Mouse (Mus musculus): ENCODE data around the gene Elovl6. TPM values are rescaled to one million over a fixed set of nuclear protein-coding genes. Genes with fewer than 3 reads are reported as not detected.

The Elovl6 gene
- 1.6 and 2.3 TPM in 2 replicates for polyA plus RNA-seq (2012; ENCODE audit: insufficient read depth, insufficient read length, missing spikeins)

DNA sequence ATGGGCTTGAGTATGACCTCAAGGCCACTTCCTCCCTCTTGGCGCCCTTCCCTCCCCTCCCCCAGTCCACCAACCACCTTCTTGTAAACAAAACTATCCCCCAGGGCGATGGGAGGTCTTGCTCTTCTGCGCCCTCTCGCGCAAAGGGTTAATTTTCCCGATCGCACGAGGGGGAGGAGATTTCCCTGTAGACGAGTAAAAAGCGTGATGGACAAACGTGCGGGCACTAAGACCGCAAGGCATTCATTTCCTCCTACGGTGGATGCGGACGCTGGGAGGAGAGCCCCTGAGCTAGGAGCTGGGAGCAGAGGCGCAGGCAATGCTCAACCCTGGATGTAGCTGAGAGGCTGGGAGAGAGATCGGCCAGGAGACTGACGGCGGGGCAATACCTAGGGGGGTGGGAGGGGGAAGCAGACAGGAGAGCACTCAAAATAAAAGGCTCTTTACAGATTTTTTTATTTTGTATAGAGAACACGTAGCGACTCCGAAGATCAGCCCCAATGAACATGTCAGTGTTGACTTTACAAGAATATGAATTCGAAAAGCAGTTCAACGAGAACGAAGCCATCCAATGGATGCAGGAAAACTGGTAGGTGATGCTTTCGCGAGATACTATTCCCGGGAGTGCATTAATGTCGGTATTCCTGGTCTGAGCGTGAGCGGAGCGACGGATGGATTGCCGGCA, at the start of gene Elovl6:
Elovl6 (plus strand) TSS at position 176 of the 685 bp plus-strand sequence.
- Histone ChIP-seq H3K4me1 (ENCODE audit: control insufficient read depth, insufficient read depth, low read length) (peaks cover 14% of the 10 kb centered on the region), H3K4me3 (ENCODE audit: insufficient read depth, low read length) (peak within 1 kb of the TSS; percentile 82), H3K27ac (ENCODE audit: insufficient read depth, low read depth, low read length) (peak within 1 kb of the TSS; percentile 52)
- TF ChIP-seq POLR2A (IDR thresholded peaks at IDR 0.05; ENCODE audit: borderline replicate concordance, low read depth, low read length) (no peak), CTCF (IDR thresholded peaks at IDR 0.05; ENCODE audit: low read depth, low read length) (no peak)

DNA sequence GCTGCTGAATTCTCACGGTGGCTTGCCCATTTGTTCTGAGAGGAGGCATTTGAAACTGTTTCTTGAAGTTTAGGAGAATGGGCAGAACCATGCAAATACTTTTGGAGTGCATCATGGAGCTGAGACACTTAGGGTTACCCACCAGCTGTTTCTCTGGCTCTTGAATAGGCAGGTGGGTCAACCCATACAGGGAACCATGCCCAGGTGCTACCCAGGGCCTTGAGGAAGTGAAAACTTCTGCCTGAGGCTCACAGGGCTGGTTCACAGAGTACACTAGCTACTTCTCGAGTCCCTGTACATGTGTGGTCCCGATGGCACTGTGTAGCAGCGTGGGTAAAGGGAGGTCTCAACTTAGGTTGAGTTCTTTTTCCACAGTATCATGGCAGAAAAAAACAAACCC, 43.4 kb upstream of the Elovl6 start:
- Histone ChIP-seq H3K27ac (ENCODE audit: insufficient read depth, low read depth, low read length) (no peak overlapping the region), H3K4me3 (ENCODE audit: insufficient read depth, low read length) (no peak overlapping the region), H3K4me1 (ENCODE audit: control insufficient read depth, insufficient read depth, low read length) (no peaks in the 10 kb centered on the region)
- TF ChIP-seq POLR2A (IDR thresholded peaks at IDR 0.05; ENCODE audit: borderline replicate concordance, low read depth, low read length): no peak

DNA sequence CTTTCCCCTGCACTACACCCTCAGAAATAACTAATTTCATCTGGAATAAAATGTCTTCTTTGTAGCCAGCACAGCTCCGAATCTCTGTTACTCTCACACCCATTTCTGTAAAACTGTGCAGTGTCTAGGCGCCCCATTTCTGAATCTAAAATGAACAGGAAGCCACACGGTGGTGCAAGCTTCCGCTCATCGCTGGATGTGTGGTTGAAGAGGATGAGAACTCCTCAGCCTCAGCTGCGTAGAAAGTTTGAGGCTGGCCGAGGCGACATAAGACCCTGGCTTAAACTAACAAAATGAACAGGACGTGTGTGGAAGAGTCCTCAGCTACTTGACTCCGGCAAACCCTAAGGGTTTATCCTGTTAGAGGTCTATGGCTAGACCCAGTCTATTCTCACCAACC, 38.0 kb upstream of the Elovl6 start:
- Histone ChIP-seq H3K27ac (ENCODE audit: insufficient read depth, low read depth, low read length) (no peak overlapping the region), H3K4me1 (ENCODE audit: control insufficient read depth, insufficient read depth, low read length) (no peaks in the 10 kb centered on the region), H3K4me3 (ENCODE audit: insufficient read depth, low read length) (no peak overlapping the region)
- TF ChIP-seq CTCF (IDR thresholded peaks at IDR 0.05; ENCODE audit: low read depth, low read length): no peak
- no peak for TF ChIP-seq POLR2A (IDR thresholded peaks at IDR 0.05; ENCODE audit: borderline replicate concordance, low read depth, low read length)

DNA sequence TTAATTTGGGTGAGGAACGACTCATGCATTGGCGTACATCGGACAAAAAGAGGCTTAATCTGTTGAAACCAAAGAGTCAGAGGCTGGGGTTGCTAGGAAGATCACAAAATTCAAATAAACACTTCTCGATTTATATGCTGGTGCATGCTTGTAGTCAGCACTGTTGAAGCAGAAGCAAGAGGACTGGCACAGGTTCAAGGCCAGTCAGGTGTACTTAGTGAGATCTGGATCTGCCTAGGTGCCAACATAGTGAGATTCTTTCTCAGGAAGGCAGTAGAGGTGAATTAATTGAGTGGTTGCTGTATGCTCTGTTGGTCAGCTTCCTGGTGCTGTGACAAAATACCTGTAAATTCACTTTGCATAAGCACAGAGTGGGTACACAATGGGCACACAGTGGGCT, 37.4 kb upstream of the Elovl6 start:
- Histone ChIP-seq H3K4me3 (ENCODE audit: insufficient read depth, low read length) (no peak overlapping the region), H3K4me1 (ENCODE audit: control insufficient read depth, insufficient read depth, low read length) (no peaks in the 10 kb centered on the region), H3K27ac (ENCODE audit: insufficient read depth, low read depth, low read length) (no peak overlapping the region)
- no peak for TF ChIP-seq CTCF (IDR thresholded peaks at IDR 0.05; ENCODE audit: low read depth, low read length)
- TF ChIP-seq POLR2A (IDR thresholded peaks at IDR 0.05; ENCODE audit: borderline replicate concordance, low read depth, low read length): no peak

DNA sequence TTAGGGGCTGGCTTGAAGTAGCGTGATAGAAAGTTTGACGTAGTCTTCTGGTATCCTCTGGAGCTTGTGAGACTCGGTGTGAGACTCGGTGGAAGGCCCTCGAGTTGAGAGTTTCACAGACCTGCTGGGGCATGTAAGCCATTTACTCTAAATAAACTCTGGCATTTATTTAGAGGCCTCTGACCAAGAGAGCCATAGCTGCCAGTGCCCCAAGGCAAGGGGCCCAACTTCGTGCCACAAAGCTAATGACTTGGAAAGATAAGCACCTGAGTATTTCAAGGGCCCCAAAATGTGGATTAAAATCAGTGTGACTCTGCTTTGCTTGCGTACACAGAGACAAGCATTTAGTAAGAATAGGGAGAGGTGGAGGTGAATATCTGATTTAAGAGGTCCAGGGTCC, 28.4 kb upstream of the Elovl6 start:
- Histone ChIP-seq H3K4me1 (ENCODE audit: control insufficient read depth, insufficient read depth, low read length) (no peaks in the 10 kb centered on the region), H3K4me3 (ENCODE audit: insufficient read depth, low read length) (no peak overlapping the region), H3K27ac (ENCODE audit: insufficient read depth, low read depth, low read length) (no peak overlapping the region)
- TF ChIP-seq POLR2A (IDR thresholded peaks at IDR 0.05; ENCODE audit: borderline replicate concordance, low read depth, low read length) (no peak), CTCF (IDR thresholded peaks at IDR 0.05; ENCODE audit: low read depth, low read length) (no peak)

DNA sequence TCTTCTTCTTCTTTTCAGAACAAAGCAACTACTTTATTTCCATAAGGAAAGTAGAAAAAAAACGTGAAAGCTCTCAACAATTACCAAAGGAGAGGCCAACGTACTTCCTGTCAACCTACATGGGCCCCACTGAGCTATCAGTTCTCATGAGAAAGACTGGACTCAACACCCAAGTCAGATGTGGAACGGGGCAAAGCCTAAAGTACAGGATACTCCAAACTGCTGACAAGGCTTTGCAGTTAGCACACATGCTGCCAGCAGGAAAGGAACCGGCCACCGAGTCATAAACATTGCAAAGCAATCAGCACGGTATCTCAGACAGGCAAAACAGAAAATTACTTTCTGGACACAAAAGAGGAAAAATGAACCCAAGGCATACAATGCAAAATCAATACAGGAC, 27.2 kb upstream of the Elovl6 start:
- no peaks in the 10 kb centered on the region for H3K4me1 ChIP-seq (ENCODE audit: control insufficient read depth, insufficient read depth, low read length)
- no peak overlapping the region for H3K27ac ChIP-seq (ENCODE audit: insufficient read depth, low read depth, low read length)
- H3K4me3 ChIP-seq (ENCODE audit: insufficient read depth, low read length): no peak overlapping the region
- TF ChIP-seq CTCF (IDR thresholded peaks at IDR 0.05; ENCODE audit: low read depth, low read length): no peak
- TF ChIP-seq POLR2A (IDR thresholded peaks at IDR 0.05; ENCODE audit: borderline replicate concordance, low read depth, low read length): no peak

DNA sequence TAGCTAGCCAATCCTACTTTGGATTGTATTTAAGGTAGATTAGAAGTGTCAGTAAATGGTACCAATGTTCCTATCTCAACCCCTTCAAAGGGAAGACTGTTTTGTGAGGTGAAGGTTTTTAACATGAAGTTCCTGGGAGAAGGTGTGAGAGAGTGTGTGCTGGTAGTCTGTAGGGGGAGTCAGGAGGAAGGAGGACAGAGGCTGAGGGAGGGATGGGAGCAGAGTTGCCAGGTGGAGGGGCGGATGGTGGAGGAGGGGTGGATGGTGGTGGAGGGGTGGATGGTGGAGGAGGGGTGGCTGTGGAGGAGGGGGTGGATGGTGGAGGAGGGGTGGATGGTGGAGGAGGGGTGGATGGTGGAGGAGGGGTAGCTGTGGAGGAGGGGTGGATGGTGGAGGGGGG, 24.4 kb upstream of the Elovl6 start:
- H3K4me3 ChIP-seq (ENCODE audit: insufficient read depth, low read length): no peak overlapping the region
- H3K4me1 ChIP-seq (ENCODE audit: control insufficient read depth, insufficient read depth, low read length): no peaks in the 10 kb centered on the region
- no peak overlapping the region for H3K27ac ChIP-seq (ENCODE audit: insufficient read depth, low read depth, low read length)
- TF ChIP-seq POLR2A (IDR thresholded peaks at IDR 0.05; ENCODE audit: borderline replicate concordance, low read depth, low read length): no peak
- TF ChIP-seq CTCF (IDR thresholded peaks at IDR 0.05; ENCODE audit: low read depth, low read length): no peak

DNA sequence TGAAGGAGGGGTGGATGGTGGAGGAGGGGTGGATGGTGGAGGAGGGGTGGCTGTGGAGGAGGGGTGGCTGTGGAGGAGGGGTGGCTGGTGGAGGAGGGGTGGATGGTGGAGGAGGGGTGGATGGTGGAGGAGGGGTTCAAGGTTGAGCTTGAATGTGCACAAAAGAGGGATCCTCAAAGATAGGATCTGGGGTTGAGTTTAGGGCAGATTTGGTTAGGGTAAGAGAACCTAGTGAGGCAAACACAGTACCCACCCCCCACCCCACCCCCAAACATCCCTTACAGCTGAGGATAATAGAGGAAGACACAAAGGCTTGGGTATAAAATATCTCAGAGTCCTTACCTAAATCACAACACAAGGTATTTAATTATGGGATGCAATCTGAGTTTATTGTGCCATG, 23.6 kb upstream of the Elovl6 start:
- H3K4me3 ChIP-seq (ENCODE audit: insufficient read depth, low read length): no peak overlapping the region
- no peaks in the 10 kb centered on the region for H3K4me1 ChIP-seq (ENCODE audit: control insufficient read depth, insufficient read depth, low read length)
- TF ChIP-seq POLR2A (IDR thresholded peaks at IDR 0.05; ENCODE audit: borderline replicate concordance, low read depth, low read length) (no peak), CTCF (IDR thresholded peaks at IDR 0.05; ENCODE audit: low read depth, low read length) (no peak)
- no peak overlapping the region for H3K27ac ChIP-seq (ENCODE audit: insufficient read depth, low read depth, low read length)

DNA sequence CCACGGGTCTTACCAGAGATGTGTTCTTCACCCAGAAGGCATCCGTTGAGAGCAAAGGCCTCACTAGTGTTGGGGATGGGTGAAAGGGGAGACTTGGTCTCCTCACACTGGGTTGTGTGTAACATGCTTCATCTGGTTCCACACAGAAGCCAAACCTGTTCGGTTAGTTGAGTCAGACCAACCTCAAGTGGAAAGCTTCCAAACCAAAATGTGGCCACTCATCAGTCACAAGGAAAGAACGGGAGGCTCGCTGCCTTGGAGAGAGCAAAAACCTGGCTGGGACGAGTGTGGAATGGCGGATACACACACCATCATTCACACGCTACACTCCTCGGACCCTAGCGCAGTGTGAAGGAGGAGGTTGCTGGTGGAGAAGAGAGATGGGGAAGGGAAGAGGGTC, 22.4 kb upstream of the Elovl6 start:
- no peak overlapping the region for H3K27ac ChIP-seq (ENCODE audit: insufficient read depth, low read depth, low read length)
- TF ChIP-seq POLR2A (IDR thresholded peaks at IDR 0.05; ENCODE audit: borderline replicate concordance, low read depth, low read length) (no peak), CTCF (IDR thresholded peaks at IDR 0.05; ENCODE audit: low read depth, low read length) (no peak)
- no peaks in the 10 kb centered on the region for H3K4me1 ChIP-seq (ENCODE audit: control insufficient read depth, insufficient read depth, low read length)
- no peak overlapping the region for H3K4me3 ChIP-seq (ENCODE audit: insufficient read depth, low read length)

DNA sequence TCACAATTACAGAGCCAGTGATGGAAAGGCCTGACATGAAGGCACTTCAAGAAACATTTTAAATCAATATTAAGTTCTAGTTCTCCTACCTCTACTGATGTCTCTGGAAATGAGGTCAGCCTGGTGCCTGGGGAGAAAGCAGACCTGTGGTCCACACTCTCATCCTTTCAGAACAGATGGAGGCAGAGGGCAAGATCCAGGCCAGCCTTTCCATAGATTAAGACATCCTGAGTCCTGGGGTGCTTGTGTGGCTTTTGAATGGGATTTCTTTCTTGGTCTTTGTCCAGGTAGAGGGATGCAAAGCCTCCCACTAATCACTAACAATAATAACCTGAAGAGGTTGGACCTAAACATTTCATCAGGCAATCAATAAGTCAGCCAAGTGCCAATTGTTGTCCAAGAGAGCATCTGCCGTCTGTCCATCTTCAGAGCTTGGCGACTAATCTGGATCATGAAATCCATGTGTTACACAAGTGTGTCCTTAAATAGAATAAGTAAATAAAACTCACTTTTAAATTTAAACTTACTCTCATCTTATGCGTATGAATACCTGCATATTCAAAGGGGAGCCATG, 16.2 kb upstream of the Elovl6 start:
- no peak for TF ChIP-seq CTCF (IDR thresholded peaks at IDR 0.05; ENCODE audit: low read depth, low read length)
- no peak for TF ChIP-seq POLR2A (IDR thresholded peaks at IDR 0.05; ENCODE audit: borderline replicate concordance, low read depth, low read length)
- H3K4me3 ChIP-seq (ENCODE audit: insufficient read depth, low read length): no peak overlapping the region
- H3K27ac ChIP-seq (ENCODE audit: insufficient read depth, low read depth, low read length): no peak overlapping the region
- H3K4me1 ChIP-seq (ENCODE audit: control insufficient read depth, insufficient read depth, low read length): no peaks in the 10 kb centered on the region
